Mouse (Mus musculus) heart, embryonic 13.5 days (tissue): ENCODE measurements at regions not wholly inside any gene's neighbourhood (a gene's known extent, or its start where the extent isn't known, plus 50 kb on each side); places are given as distances from the start of the nearest gene placed in this dataset.
A peak's percentile ranks its signal among the peaks of the same experiment; 100 is the strongest.

Source experiments
- ATAC-seq: fragments of 200-750 bp; cut with Nextera tagmentation; 2 replicates; pipeline ENCODE4 v1.8.0; 2017; ENCODE audit warnings: moderate TSS enrichment; ENCODE audit not compliant: insufficient number of reproducible peaks, low FRiP score, low TSS enrichment; ENCODE audit errors: extremely low read depth
- H3K27ac ChIP-seq: fragments of 300-500 bp; sonication (generic); replicated peaks from 2 replicates; pipeline ENCODE4 v1.5.1; 2015; ENCODE audit warnings: moderate library complexity, mild to moderate bottlenecking, inconsistent platforms
- H3K27me3 ChIP-seq: fragments of 300-500 bp; sonication (generic); replicated peaks from 2 replicates; pipeline ENCODE4 v1.6.1; 2015; ENCODE audit warnings: mild to moderate bottlenecking, inconsistent platforms
- H3K36me3 ChIP-seq: fragments of 300-500 bp; sonication (generic); 2 replicates; pipeline ENCODE4 v1.6.1; 2015; ENCODE audit warnings: mild to moderate bottlenecking, inconsistent platforms
- H3K4me1 ChIP-seq: fragments of 300-500 bp; sonication (generic); 2 replicates; pipeline ENCODE4 v1.6.1; 2015; ENCODE audit warnings: inconsistent platforms
- H3K4me2 ChIP-seq: fragments of 300-500 bp; sonication (generic); 2 replicates; pipeline ENCODE4 v1.6.1; 2015; ENCODE audit warnings: inconsistent platforms, mild to moderate bottlenecking, moderate library complexity
- H3K4me3 ChIP-seq: fragments of 300-500 bp; sonication (generic); 2 replicates; pipeline ENCODE4 v1.5.1; 2015; ENCODE audit warnings: moderate library complexity, mild to moderate bottlenecking, inconsistent platforms
- H3K9ac ChIP-seq: fragments of 300-500 bp; sonication (generic); 2 replicates; pipeline ENCODE4 v1.6.1; 2015; ENCODE audit warnings: inconsistent platforms, mild to moderate bottlenecking, moderate library complexity
- H3K9me3 ChIP-seq: fragments of 300-500 bp; sonication (generic); 2 replicates; pipeline ENCODE4 v1.6.1; 2016; ENCODE audit warnings: inconsistent platforms
- WGBS: fragments of 180-500 bp; shearing (Covaris S2); methylation state at CpG from one replicate; pipeline ENCODE4 v1.1.7; 2015; ENCODE audit warnings: mixed read lengths; 5-methylcytosine and 5-hydroxymethylcytosine counted together

DNA sequence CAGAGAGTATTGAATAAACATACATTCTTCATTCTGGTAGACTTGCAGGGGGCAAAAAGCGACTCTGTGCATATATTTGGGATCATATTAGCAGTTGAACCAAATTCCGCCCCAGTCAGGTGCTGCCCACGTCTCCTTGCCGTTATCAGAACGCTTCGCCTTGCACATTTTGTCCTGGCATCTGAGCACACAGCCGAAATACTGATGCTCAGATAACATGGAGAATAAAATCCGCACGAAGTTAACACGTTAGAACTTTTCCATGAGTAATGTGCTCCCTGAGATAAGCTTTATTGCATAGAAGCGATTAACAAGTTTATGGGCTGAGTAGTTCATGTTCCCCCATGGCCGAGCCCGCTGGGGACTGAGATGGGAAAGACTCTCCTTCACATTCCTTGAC lies 80.5 kb upstream of the 1700020N01Rik start:
- Histone ChIP-seq H3K27me3 (no peaks in the 10 kb centered on the region), H3K4me2 (no peak overlapping the region), H3K9me3 (no peaks in the 10 kb centered on the region), H3K36me3 (no peaks in the 10 kb centered on the region), H3K9ac (no peak overlapping the region), H3K27ac (no peak overlapping the region), H3K4me3 (no peak overlapping the region), H3K4me1 (peaks cover 23% of the 10 kb centered on the region)
- ATAC-seq: no peak
- 76% methylated on average over 13 of the region's 13 CpGs for WGBS

DNA sequence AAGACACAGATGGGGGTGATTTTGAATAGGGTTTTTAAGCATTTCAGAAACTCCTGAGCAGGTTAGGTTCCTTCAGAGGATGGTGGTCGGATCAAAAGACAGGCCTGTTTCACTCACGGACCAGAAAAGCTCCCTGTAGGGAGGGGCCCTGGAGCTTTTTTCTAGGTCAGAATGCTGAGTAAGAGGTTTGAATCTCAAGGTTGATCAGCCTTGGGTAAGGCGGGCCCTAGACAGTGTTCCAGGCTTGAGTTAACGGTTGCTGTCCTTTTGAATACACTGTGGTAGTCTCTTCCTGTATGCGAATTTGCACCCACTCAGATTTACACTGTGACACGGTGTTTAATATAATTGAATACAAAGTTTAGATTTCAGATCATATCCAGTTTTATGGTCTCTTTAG lies 75.2 kb upstream of the 1700020N01Rik start:
- ATAC-seq: no peak
- Histone ChIP-seq H3K27ac (no peak overlapping the region), H3K4me2 (no peak overlapping the region), H3K4me1 (peaks cover 11% of the 10 kb centered on the region; the same call in 1 of the 2 replicates), H3K27me3 (no peaks in the 10 kb centered on the region), H3K9me3 (no peaks in the 10 kb centered on the region), H3K36me3 (no peaks in the 10 kb centered on the region), H3K4me3 (no peak overlapping the region), H3K9ac (no peak overlapping the region)
- 83% methylated on average over 6 of the region's 6 CpGs for WGBS

DNA sequence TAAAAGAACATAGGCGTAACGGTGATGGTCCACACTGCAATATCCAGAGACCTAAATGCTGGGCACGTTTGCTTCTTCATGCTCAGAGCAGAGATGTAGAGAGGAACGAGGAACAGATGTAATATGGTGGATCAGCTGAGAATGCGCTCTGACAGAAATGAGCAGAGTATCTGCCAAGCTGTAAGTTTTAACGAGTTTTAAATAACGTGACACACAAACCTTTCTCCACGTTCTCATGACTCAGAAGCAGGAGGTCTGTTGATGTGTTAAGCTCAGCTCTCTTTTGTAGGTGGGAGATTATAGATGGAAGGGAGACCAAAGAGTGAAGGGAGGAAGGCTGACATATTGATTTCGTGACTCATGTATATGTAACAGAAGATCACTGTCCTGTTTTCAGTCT lies 72.1 kb upstream of the 1700020N01Rik start:
- H3K4me1 ChIP-seq: peaks cover 5% of the 10 kb centered on the region; the same call in 1 of the 2 replicates
- H3K36me3 ChIP-seq: no peaks in the 10 kb centered on the region
- no peak overlapping the region for H3K4me2 ChIP-seq
- no peak overlapping the region for H3K27ac ChIP-seq
- H3K9ac ChIP-seq: no peak overlapping the region
- no peak for ATAC-seq
- no peaks in the 10 kb centered on the region for H3K27me3 ChIP-seq
- H3K4me3 ChIP-seq: no peak overlapping the region
- 79% methylated on average over 9 of the region's 9 CpGs for WGBS
- no peaks in the 10 kb centered on the region for H3K9me3 ChIP-seq

DNA sequence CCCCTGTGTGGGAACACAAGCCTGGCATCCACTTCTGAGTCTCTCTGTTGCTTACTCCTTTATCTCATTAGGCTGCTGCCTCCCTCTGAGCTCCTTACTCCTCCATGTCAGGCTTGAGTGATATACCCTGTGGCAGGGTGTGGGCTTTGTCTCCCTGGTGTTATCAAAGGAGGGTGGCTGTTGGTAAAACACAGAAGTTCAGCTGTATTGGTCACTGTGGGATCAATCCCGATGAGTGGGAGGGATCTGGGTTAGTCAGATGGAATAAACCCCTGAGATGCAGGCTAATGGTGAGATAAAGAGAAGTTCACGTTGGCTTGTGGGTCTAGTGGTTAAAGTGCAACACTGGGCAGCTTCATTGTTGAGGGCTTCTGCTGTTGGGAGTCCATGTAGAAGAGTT lies 67.4 kb upstream of the 1700020N01Rik start:
- ATAC-seq: no peak
- Histone ChIP-seq H3K4me3 (no peak overlapping the region), H3K4me2 (no peak overlapping the region), H3K27me3 (no peaks in the 10 kb centered on the region), H3K9ac (no peak overlapping the region), H3K36me3 (no peaks in the 10 kb centered on the region), H3K4me1 (no peaks in the 10 kb centered on the region), H3K27ac (no peak overlapping the region), H3K9me3 (no peaks in the 10 kb centered on the region)
- 21% methylated on average over 2 of the region's 2 CpGs for WGBS

DNA sequence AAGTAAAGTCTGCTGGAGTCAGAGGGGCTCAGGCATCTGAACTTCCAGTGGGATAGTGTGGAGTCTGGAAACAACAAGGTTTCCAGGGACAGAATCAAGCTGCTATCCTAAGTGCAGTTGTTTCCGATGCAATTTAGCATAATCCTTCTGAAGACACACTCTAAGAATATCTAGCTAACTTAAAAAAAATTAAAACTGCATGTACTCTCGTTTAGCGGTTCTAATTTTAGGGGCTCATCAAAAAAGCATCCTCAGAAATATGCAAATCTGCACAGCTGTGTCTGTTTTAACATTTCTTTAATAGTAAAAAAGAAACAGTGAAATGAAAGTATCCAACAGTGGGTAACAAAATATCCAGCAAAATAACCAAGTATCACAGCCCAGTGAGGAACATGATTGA lies 64.5 kb upstream of the 1700020N01Rik start:
- no peak for ATAC-seq
- Histone ChIP-seq H3K9ac (no peak overlapping the region), H3K4me3 (no peak overlapping the region), H3K27me3 (no peaks in the 10 kb centered on the region), H3K36me3 (no peaks in the 10 kb centered on the region), H3K9me3 (no peaks in the 10 kb centered on the region), H3K27ac (no peak overlapping the region), H3K4me2 (no peak overlapping the region), H3K4me1 (no peaks in the 10 kb centered on the region)
- 73% methylated on average over 3 of the region's 3 CpGs for WGBS

DNA sequence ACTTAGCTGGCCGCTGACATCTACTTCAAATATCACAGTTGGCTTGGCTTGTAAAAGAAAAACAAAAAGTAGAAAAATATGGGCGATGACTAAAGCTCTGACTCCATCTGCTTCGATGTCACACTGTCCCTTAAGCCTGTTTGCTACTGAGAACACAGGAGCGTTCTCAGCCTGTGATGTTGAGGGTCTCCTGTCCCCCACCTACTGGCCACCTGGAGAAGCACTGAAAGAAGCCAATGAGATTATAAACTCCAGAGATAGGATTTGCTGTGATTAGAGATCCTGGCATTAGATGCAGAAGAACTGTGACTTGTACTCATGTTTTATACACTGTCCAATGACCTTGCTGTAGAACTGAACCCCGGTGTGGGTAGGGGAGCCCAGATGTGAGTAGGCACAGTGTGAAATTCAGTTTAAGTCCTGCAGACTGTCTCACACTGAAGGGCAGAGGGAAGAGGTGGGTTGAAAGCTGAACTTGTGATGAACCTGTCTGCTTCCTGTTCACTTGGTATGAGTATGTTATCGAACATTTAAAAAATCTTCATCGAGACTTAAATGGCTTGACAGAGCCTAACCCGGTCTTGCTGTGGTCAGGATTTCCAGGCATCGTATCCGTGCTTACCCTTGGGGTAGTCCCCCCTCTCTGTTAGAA lies 63.7 kb upstream of the 1700020N01Rik start:
- Histone ChIP-seq H3K9me3 (no peaks in the 10 kb centered on the region), H3K4me3 (no peak overlapping the region), H3K27ac (no peak overlapping the region), H3K4me2 (no peak overlapping the region), H3K36me3 (no peaks in the 10 kb centered on the region), H3K27me3 (no peaks in the 10 kb centered on the region), H3K4me1 (no peaks in the 10 kb centered on the region), H3K9ac (no peak overlapping the region)
- ATAC-seq: no peak
- WGBS: 66% methylated on average over 10 of the region's 10 CpGs

DNA sequence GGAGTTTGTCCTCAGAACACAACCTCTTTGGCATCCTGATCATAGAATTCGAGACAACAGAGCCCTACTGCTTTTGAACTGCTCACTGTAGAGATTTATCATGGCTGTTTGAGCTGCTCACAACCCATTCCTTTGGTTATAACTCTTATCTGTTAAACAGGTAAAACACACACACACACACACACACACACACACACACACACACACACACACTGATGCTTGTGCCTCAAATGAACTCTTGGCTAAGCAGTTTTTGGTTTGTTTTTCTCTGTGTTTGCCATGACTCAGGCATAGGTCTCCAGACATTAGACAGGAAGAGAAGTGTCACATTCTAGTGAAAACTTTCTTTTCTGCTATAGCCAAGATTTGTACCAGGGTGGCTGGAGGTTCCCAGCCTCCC lies 60.8 kb upstream of the 1700020N01Rik start:
- no peak overlapping the region for H3K4me3 ChIP-seq
- no peak overlapping the region for H3K9ac ChIP-seq
- H3K4me1 ChIP-seq: no peaks in the 10 kb centered on the region
- H3K4me2 ChIP-seq: no peak overlapping the region
- H3K36me3 ChIP-seq: no peaks in the 10 kb centered on the region
- H3K27me3 ChIP-seq: no peaks in the 10 kb centered on the region
- 0 out of 2 replicates have a peak overlapping the region, but pooled peaks have one; percentile 20 for H3K27ac ChIP-seq
- H3K9me3 ChIP-seq: no peaks in the 10 kb centered on the region
- 60% methylated on average over 1 of the region's 1 CpGs for WGBS
- no peak for ATAC-seq

DNA sequence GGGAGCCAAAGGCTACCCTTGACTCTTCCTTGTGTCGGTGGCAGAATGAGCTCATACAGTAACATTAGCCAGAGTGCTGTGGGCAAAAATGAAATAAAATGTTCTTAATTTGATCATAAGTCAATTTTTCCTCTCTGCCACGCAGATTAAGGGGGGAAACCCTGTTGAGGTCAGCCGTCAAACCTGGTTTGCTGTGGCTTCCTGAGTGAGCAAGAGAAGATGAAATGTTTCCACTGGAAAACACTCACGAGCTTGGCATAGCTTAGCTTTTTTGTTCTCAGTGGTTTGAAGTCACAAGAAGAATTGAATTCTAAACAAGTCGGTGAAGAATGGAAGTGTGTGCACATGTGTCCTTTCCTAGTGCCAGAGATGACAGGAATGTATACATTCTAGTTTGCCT lies 57.3 kb upstream of the 1700020N01Rik start:
- no peak overlapping the region for H3K9ac ChIP-seq
- no peak overlapping the region for H3K4me3 ChIP-seq
- H3K9me3 ChIP-seq: no peaks in the 10 kb centered on the region
- no peak overlapping the region for H3K27ac ChIP-seq
- H3K27me3 ChIP-seq: no peaks in the 10 kb centered on the region
- ATAC-seq: no peak
- H3K36me3 ChIP-seq: no peaks in the 10 kb centered on the region
- 59% methylated on average over 5 of the region's 5 CpGs for WGBS
- no peaks in the 10 kb centered on the region for H3K4me1 ChIP-seq
- no peak overlapping the region for H3K4me2 ChIP-seq

DNA sequence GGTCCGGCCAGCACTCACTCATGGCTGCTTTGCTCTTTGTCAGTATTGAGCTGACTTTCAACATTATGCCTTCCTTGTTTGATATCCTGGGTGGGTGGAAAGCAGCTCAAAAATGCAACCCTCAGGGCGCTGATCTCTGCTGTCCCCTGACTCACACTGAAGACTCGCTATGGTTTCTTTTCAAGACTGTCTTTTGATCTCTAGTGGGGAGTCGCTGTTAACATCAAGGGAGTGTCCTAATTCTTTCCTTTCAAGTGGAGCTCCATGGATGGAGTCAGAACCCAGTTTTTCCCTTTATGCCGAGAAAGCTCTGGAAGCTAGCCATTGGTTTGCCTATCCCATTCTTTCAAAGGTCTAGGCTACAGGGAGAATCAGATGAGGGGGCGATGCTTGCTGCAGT lies 54.5 kb upstream of the 1700020N01Rik start:
- WGBS: 80% methylated on average over 6 of the region's 6 CpGs
- H3K27ac ChIP-seq: no peak overlapping the region
- H3K9ac ChIP-seq: no peak overlapping the region
- H3K36me3 ChIP-seq: no peaks in the 10 kb centered on the region
- H3K4me1 ChIP-seq: no peaks in the 10 kb centered on the region
- no peak for ATAC-seq
- H3K4me3 ChIP-seq: no peak overlapping the region
- H3K27me3 ChIP-seq: no peaks in the 10 kb centered on the region
- H3K4me2 ChIP-seq: no peak overlapping the region
- no peaks in the 10 kb centered on the region for H3K9me3 ChIP-seq
